Mouse (Mus musculus) E14TG2a.4 (cell line): Measurements from ENCODE around the gene Arhgap10.

Source experiments
- CTCF ChIP-seq: conservative IDR thresholded peaks from 2 replicates; pipeline ENCODE4 v1.5.1; 2014; ENCODE audit warnings: low read length
- POU5F1 ChIP-seq: IDR thresholded peaks from 2 replicates; pipeline ENCODE4 v1.6.1; 2014; ENCODE audit warnings: low read length, borderline replicate concordance

DNA sequence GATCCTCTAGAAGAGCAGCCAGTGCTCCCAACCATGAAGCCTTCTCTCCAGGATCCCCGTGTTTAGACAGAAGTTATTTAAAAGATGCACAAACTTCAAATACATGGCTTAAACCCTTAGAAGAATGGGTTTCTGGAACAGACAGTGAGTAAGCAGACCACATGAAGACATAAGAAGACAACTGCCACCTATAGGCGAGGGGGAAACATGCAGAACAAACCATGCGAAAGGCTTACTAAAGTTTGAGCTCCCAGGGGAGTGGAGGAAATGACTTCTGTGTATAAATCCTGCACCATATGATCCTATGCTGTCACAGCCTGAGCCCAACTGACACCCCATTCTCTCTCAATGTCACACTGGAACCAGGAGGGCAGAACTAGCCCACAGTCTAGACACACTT, 150.7 kb downstream of the Arhgap10 start:
- TF ChIP-seq CTCF (peak; percentile 31; the same call in 1 of the 2 replicates), POU5F1 (no peak)
